13 mouse cellular contexts compared by ENCODE assay signal in genomic region chr10:119756271-119756670, GRCm38 (mm10).
"Had no signal": no experiment of that assay in that cellular context is flagged by ENCODE, and none has a peak within 500 bp of the region (broad histone marks: within the 10 kb centered on the region; RNA-seq: fewer than 3 reads in every experiment).

No protein-coding gene starts in this region.

- DNase-seq: kidney, adult 9 months; kidney, postnatal 14 days; left cerebral cortex, postnatal 4 days; liver, postnatal 0 days; lung, embryonic 14.5 days; midbrain, embryonic 14.5 days; right cerebral cortex, adult 18-20 months; right cerebral cortex, postnatal 14 days; right cerebral cortex, postnatal 4 days; thymus, adult 2 months; thymus, postnatal 14 days; thymus, postnatal 4 days had no signal

- ATAC-seq: liver, postnatal 0 days; lung, postnatal 0 days had no signal
